Mouse (Mus musculus) spleen, adult 2 months (tissue): ENCODE measurements around the gene Hist1h4h.

Experiments used
- CTCF ChIP-seq: fragments of 200-500 bp; IDR thresholded peaks from 2 replicates; pipeline ENCODE4 v1.5.1; 2011; ENCODE audit warnings: mild to moderate bottlenecking, inconsistent platforms; ENCODE audit not compliant: insufficient read depth, insufficient read length, insufficient replicate concordance; ENCODE audit errors: extremely low read depth
- POLR2A ChIP-seq: fragments of 200-500 bp; IDR thresholded peaks from 2 replicates; pipeline ENCODE4 v1.6.1; 2011; ENCODE audit warnings: low read depth, low read length, inconsistent platforms

GRCm38 (mm10) chr13:23503797-23504196 is 27.1 kb upstream of the Hist1h4h start:
- no peak for TF ChIP-seq POLR2A
- TF ChIP-seq CTCF, result no peak
